Mouse (Mus musculus) heart, postnatal 0 days (tissue): ENCODE results near the gene Tgfbr3l. TPM values are rescaled to one million over a fixed set of nuclear protein-coding genes. Genes with fewer than 3 reads are reported as not detected.

Experiments
- ATAC-seq: fragments of 200-750 bp; cut with Nextera tagmentation; 2 replicates; pipeline ENCODE4 v1.8.0; 2017; ENCODE audit warnings: low read depth, moderate number of reproducible peaks, moderate library complexity; ENCODE audit not compliant: insufficient read depth
- DNase-seq: peaks from one replicate; pipeline ENCODE4 v3.0.0-alpha.2; 2016; ENCODE audit warnings: low spot score
- H3K27ac ChIP-seq: fragments of 300-500 bp; sonication (generic); 2 replicates; pipeline ENCODE4 v1.5.1; 2014; ENCODE audit warnings: low read depth, mild to moderate bottlenecking
- H3K27me3 ChIP-seq: fragments of 300-500 bp; sonication (generic); 2 replicates; pipeline ENCODE4 v1.6.1; 2014; ENCODE audit warnings: low read length, mixed read lengths; ENCODE audit not compliant: control insufficient read depth, insufficient read depth
- H3K36me3 ChIP-seq: fragments of 300-500 bp; sonication (generic); replicated peaks from 2 replicates; pipeline ENCODE4 v1.6.1; 2014; ENCODE audit warnings: low read length, mixed read lengths; ENCODE audit not compliant: control insufficient read depth, insufficient read depth
- H3K4me1 ChIP-seq: fragments of 300-500 bp; sonication (generic); 2 replicates; pipeline ENCODE4 v1.6.1; 2014; ENCODE audit warnings: antibody characterized with exemption; ENCODE audit not compliant: control insufficient read depth, insufficient read depth
- H3K4me2 ChIP-seq: fragments of 300-500 bp; sonication (generic); 2 replicates; pipeline ENCODE4 v1.6.1; 2014; ENCODE audit warnings: low read depth, mild to moderate bottlenecking, low read length, moderate library complexity
- H3K4me3 ChIP-seq: fragments of 300-500 bp; sonication (generic); 2 replicates; pipeline ENCODE4 v1.5.1; 2014; ENCODE audit warnings: low read depth, low read length
- H3K9ac ChIP-seq: fragments of 300-500 bp; sonication (generic); replicated peaks from 2 replicates; pipeline ENCODE4 v1.6.1; 2014; ENCODE audit warnings: low read depth, low read length, mixed read lengths
- H3K9me3 ChIP-seq: fragments of 300-500 bp; sonication (generic); replicated peaks from 2 replicates; pipeline ENCODE4 v1.6.1; 2016; ENCODE audit warnings: low read length; ENCODE audit not compliant: control insufficient read depth
- CTCF ChIP-seq: IDR thresholded peaks from 2 replicates; pipeline ENCODE4 v1.5.1; 2016; ENCODE audit warnings: antibody characterized with exemption, control low read depth, low read depth
- EP300 ChIP-seq: IDR thresholded peaks from 2 replicates; pipeline ENCODE4 v1.6.1; 2016; ENCODE audit warnings: antibody characterized with exemption, low read depth
- WGBS: fragments of 180-500 bp; shearing (Covaris S2); extraction: QIAGEN DNeasy Blood & Tissue Kit; methylation state at CpG from one replicate; pipeline ENCODE4 v1.1.7; 2014; 5-methylcytosine and 5-hydroxymethylcytosine counted together
- polyA plus RNA-seq: library from polyadenylated mRNA; unstranded; fragments of >200 nt; fragmentation: Nextera tagmentation; extraction: Ambion mirVana; gene quantifications from 2 replicates; pipeline ENCODE4 v1.2.1, GENCODE M21; 2015
- total RNA-seq: library from RNA; depleted of rRNA; stranded (reverse); fragments of >200 nt; gene quantifications from 2 replicates; pipeline ENCODE4 v1.2.3, GENCODE M21; 2014; ENCODE audit warnings: low replicate concordance; rRNA removed

Tgfbr3l gene
- 3.9 and 6.4 TPM in 2 replicates for total RNA-seq
- polyA plus RNA-seq, result 1.8 and 2.7 TPM in 2 replicates

- H3K27me3 ChIP-seq, result no peaks in the 10 kb centered on the region
- peaks cover 49% of the 10 kb centered on the region for H3K36me3 ChIP-seq
- H3K27ac ChIP-seq, result no peak within 1 kb of the TSS
- peak within 1 kb of the TSS; percentile 45; the same call in 1 of the 2 replicates for H3K4me2 ChIP-seq
- ATAC-seq (no peak), DNase-seq (no peak)
- H3K4me3 ChIP-seq, result no peak within 1 kb of the TSS
- H3K9me3 ChIP-seq, result no peaks in the 10 kb centered on the region
- H3K4me1 ChIP-seq, result peaks cover 9% of the 10 kb centered on the region; the same call in 1 of the 2 replicates
- no peak for TF ChIP-seq EP300
- no peak for TF ChIP-seq CTCF
- no peak within 1 kb of the TSS for H3K9ac ChIP-seq
- 82% methylated on average over 15 of the region's 15 CpGs for WGBS
These were observed at the start of gene Tgfbr3l for GRCm38 (mm10) chr8:4247951-4248540. Tgfbr3l (plus strand) TSS chr8:4248214.

GRCm38 (mm10) chr8:4201321-4201720, 46.7 kb upstream of the Tgfbr3l start:
- ATAC-seq (no peak), DNase-seq (no peak)
- H3K36me3 ChIP-seq, result peaks cover 7% of the 10 kb centered on the region; the same call in 1 of the 2 replicates
- TF ChIP-seq CTCF (no peak), EP300 (no peak)
- H3K9ac ChIP-seq, result no peak overlapping the region
- no peaks in the 10 kb centered on the region for H3K4me1 ChIP-seq
- H3K27me3 ChIP-seq, result peaks cover 23% of the 10 kb centered on the region
- WGBS, result 56% methylated on average over 2 of the region's 2 CpGs
- no peak overlapping the region for H3K4me2 ChIP-seq
- H3K9me3 ChIP-seq, result no peaks in the 10 kb centered on the region
- no peak overlapping the region for H3K27ac ChIP-seq
- no peak overlapping the region for H3K4me3 ChIP-seq

- TF ChIP-seq EP300, result no peak
- TF ChIP-seq CTCF, result no peak
- ATAC-seq (no peak), DNase-seq (no peak)
- H3K27me3 ChIP-seq, result peaks cover 24% of the 10 kb centered on the region
- peaks cover 7% of the 10 kb centered on the region; the same call in 1 of the 2 replicates for H3K36me3 ChIP-seq
- 0 out of 2 replicates have a peak, but pooled peaks cover 4% of the 10 kb centered on the region for H3K4me1 ChIP-seq
- no peak overlapping the region for H3K9ac ChIP-seq
- no peaks in the 10 kb centered on the region for H3K9me3 ChIP-seq
- no peak overlapping the region for H3K27ac ChIP-seq
- H3K4me3 ChIP-seq, result no peak overlapping the region
- WGBS, result 41% methylated on average over 38 of the region's 38 CpGs
- no peak overlapping the region for H3K4me2 ChIP-seq
These were observed 42.5 kb upstream of the Tgfbr3l start for GRCm38 (mm10) chr8:4205246-4206123.

GRCm38 (mm10) chr8:4206182-4207015, 41.6 kb upstream of the Tgfbr3l start:
- Histone ChIP-seq H3K27me3 (peaks cover 24% of the 10 kb centered on the region), H3K27ac (no peak overlapping the region), H3K36me3 (peaks cover 7% of the 10 kb centered on the region; the same call in 1 of the 2 replicates), H3K9ac (no peak overlapping the region), H3K4me2 (peak overlapping the region; percentile 13; the same call in 1 of the 2 replicates), H3K4me1 (0 out of 2 replicates have a peak, but pooled peaks cover 4% of the 10 kb centered on the region), H3K9me3 (no peaks in the 10 kb centered on the region), H3K4me3 (no peak overlapping the region)
- DNase-seq (no peak), ATAC-seq (peak; percentile 45)
- 22% methylated on average over 44 of the region's 44 CpGs for WGBS
- TF ChIP-seq EP300 (no peak), CTCF (no peak)

GRCm38 (mm10) chr8:4207016-4207350, 41.0 kb upstream of the Tgfbr3l start:
- no peaks in the 10 kb centered on the region for H3K9me3 ChIP-seq
- no peak overlapping the region for H3K4me2 ChIP-seq
- peak; percentile 7; the same call in 1 of the 2 replicates for ATAC-seq
- no peak overlapping the region for H3K4me3 ChIP-seq
- H3K27me3 ChIP-seq, result peaks cover 24% of the 10 kb centered on the region
- peaks cover 7% of the 10 kb centered on the region; the same call in 1 of the 2 replicates for H3K36me3 ChIP-seq
- 75% methylated on average over 2 of the region's 2 CpGs for WGBS
- no peak overlapping the region for H3K27ac ChIP-seq
- H3K4me1 ChIP-seq, result 0 out of 2 replicates have a peak, but pooled peaks cover 4% of the 10 kb centered on the region
- H3K9ac ChIP-seq, result no peak overlapping the region
- TF ChIP-seq CTCF (no peak), EP300 (no peak)
- no peak for DNase-seq
